In the genomic region with DNA sequence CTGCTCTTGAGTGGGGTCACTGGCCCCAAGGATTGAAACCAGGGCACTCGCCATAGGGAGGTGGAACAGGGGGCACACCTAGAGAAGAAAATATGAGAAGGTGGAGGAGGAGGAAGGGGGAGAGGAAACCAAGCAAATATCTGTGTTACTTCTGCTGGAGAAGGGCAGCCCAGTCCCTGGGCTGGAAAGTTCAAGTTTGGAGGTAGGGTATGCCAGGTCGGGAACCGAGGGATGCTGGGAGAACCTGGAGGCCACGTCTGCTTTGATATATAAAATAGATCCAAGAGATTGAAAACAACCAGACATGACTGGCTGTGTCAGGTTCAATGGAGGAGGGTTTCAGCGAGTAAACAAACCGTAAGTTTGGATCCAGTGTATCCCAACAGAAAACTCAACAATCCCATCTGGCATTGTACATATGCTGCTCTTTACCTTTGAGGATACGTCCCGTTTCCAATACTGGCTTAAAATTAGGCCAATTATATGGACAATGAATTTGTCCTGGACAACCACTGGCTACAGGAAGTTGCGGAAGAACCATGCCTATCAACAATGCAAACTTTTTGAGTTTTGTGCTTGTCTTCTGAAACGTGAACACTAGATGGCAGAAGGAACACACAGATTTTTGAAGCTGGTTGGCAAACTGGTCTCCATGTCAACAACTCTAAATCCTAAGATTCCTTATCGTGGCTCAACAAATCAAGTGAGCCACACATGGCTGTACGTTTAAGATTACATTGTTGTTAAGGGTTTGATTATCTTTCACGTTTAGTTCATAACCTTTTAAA, we compare ENCODE assay signal across 7 mouse cellular contexts.
DNase-seq lines count a peak whose midpoint lies in the region; ATAC-seq lines count a peak whose summit lies in the region.

No protein-coding gene starts in this region.

- peak; percentile 74 for ATAC-seq in common myeloid progenitor, adult 5-6 weeks (replicated peaks; ENCODE audit: low read depth, poor library complexity, severe bottlenecking)

- peak; percentile 48 for DNase-seq in left cerebral cortex, adult 11 months (ENCODE audit: low spot score)
- DNase-seq in left cerebral cortex, postnatal 36 days (ENCODE audit: low spot score in 2 of 2), result no peak
- DNase-seq in MN1 (ENCODE audit: low spot score), result peak; percentile 40
- DNase-seq in kidney, postnatal 14 days, result peak; percentile 29
- peak; percentile 50 for DNase-seq in telencephalon, adult 2 months (ENCODE audit: low read depth, low spot score)
- DNase-seq in thymus, postnatal 36 days, result no peak

- intact Hi-C loops in left cerebral cortex, postnatal 36 days (cut with DNase I), result loop anchor here (1.0 kb wide), 1 partner anchor 592 kb away; no protein-coding TSS in a partner anchor

Comparison
In these comparisons a context has a peak if more than half of its experiments do, and no peak if none do; other contexts are left out.
1. DNase-seq: peak in left cerebral cortex, adult 11 months (single experiment), MN1 (single experiment), kidney, postnatal 14 days (single experiment) and telencephalon, adult 2 months (single experiment); none in left cerebral cortex, postnatal 36 days (0 of 2) and thymus, postnatal 36 days (0 of 2).